Mouse (Mus musculus) megakaryocyte-erythroid progenitor cell, adult 5-6 weeks (primary cell): ENCODE results near the gene Zfp941. TPM values are rescaled to one million over a fixed set of nuclear protein-coding genes. Genes with fewer than 3 reads are reported as not detected.
"Not testable (repeated sequence)": the region's sequence is repeated elsewhere in the genome, so short reads cannot be mapped to it uniquely, and the experiment has no call there.

Experiments used
- ATAC-seq: replicated peaks from 2 replicates; pipeline ENCODE4 v1.8.0; 2016; ENCODE audit warnings: mild to moderate bottlenecking, inconsistent platforms; ENCODE audit not compliant: severe bottlenecking, poor library complexity, low FRiP score, low TSS enrichment
- total RNA-seq, 2 experiments: library from RNA; stranded (forward) in 1 of 2; stranded (reverse) in 1 of 2; fragments of 200-1000, 215-1000 nt in 1 of 2; fragments of >200 nt in 1 of 2; fragmentation: Nextera tagmentation in 1 of 2; gene quantifications; 2 replicates each; pipeline ENCODE4 v1.2.3; 2014 to 2017

The Zfp941 gene
- total RNA-seq, 2 experiments from 2014 or later = 0.56 TPM; not detected in 1

DNA sequence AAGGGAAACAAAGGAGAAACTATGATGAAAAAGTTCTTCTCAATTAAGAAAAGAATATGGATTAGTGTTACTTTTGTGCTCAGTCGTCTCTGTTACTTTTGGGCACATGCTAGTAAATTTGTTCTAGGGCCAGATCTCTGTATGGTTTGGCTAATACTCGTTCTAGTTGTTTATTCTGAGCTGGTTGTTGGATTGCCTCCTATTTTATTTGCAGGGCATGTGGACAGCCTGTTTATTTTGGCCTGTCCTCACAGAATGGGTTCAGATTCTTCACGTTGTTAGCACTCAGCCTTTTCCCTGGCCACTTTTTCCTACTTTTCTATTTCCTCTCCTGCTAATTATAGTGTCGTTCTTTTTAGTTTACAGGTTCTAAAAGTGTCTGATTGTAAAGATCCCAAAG, 28.4 kb downstream of the Zfp941 start:
- no peak for ATAC-seq

GRCm38 (mm10) chr7:140788053-140788435, 33.9 kb downstream of the Zfp941 start:
- ATAC-seq = no peak

- ATAC-seq = 0 out of 2 replicates have a peak, but pooled peaks have one; percentile 34
These were observed 34.4 kb downstream of the Zfp941 start, which contains the start of gene Syce1 for GRCm38 (mm10) chr7:140787406-140788052. TSS of gene Syce1 (minus strand) at chr7:140787852.

DNA sequence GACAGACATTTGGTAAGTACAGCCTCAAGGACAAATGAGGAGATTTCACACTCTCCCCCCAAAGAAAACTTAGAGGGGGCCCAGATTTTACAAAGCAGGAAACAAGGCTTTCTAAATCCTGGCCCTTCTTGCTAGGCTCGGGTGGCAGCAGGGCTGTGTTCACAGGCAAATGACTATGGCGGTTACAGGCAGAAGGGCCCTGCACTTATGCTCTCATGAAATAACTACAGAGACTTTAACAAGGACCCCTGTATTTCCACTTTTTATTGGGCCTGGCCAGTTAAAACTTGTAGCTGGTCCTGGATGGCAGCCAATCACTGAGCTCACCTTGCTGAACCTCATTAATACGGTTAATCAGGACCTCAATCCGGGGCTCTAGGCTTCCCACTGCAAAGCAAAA, 41.4 kb downstream of the Zfp941 start:
- ATAC-seq = no peak

GRCm38 (mm10) chr7:140765888-140766739, 55.9 kb downstream of the Zfp941 start:
- ATAC-seq = no peak; the same call in 1 of the 2 replicates

GRCm38 (mm10) chr7:140765391-140765790, 56.6 kb downstream of the Zfp941 start:
- not testable (repeated sequence) for ATAC-seq

GRCm38 (mm10) chr7:140763447-140764020, 58.4 kb downstream of the Zfp941 start, which contains the start of gene Cyp2e1:
TSS of gene Cyp2e1 (plus strand) at chr7:140763739.
- no peak for ATAC-seq

DNA sequence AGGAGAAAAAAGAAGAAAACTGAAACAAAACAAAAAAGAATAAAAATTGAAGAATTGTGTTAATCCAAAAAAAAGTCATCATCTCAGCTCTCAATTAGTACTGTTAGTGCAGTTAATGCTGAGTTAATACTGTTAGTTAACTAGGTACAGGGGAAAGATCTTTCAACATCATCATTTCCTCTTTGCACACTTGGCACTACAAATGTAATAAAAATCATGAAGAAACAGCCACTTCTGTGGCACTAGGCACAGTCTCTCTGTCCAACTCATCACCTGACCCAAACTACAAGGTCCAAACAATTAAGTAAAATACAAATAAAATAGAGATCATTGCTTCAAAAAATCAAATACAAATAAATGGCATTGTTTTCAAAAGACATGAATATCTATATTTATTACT, 61.3 kb downstream of the Zfp941 start:
- no peak for ATAC-seq

Other genes starting within 250 kb of the Zfp941 start
- gene Olfr46, start 220.9 kb downstream of the Zfp941 start, total RNA-seq (2014; fragmentation: Nextera tagmentation) = not detected in 2 replicates
- gene Olfr46, start 220.9 kb downstream of the Zfp941 start, total RNA-seq (2017) = not detected in 2 replicates
- not detected in 2 replicates for gene Olfr61, start 193.2 kb downstream of the Zfp941 start, total RNA-seq (2014; fragmentation: Nextera tagmentation)
- not detected in 2 replicates for gene Olfr61, start 193.2 kb downstream of the Zfp941 start, total RNA-seq (2017)
- not detected in 2 replicates for gene Olfr53, start 175.7 kb downstream of the Zfp941 start, total RNA-seq (2014; fragmentation: Nextera tagmentation)
- gene Olfr53, start 175.7 kb downstream of the Zfp941 start, total RNA-seq (2017) = not detected in 2 replicates
- not detected in 2 replicates for gene Olfr539, start 162.2 kb downstream of the Zfp941 start, total RNA-seq (2014; fragmentation: Nextera tagmentation)
- not detected in 2 replicates for gene Olfr539, start 162.2 kb downstream of the Zfp941 start, total RNA-seq (2017)
- 0.20 TPM in 1 of 2 replicates, not detected in the other for gene Olfr45, start 140.2 kb downstream of the Zfp941 start, total RNA-seq (2014; fragmentation: Nextera tagmentation)
- gene Olfr45, start 140.2 kb downstream of the Zfp941 start, total RNA-seq (2017) = not detected in 2 replicates
- gene Olfr541, start 124.9 kb downstream of the Zfp941 start, total RNA-seq (2014; fragmentation: Nextera tagmentation) = not detected in 2 replicates
- not detected in 2 replicates for gene Olfr541, start 124.9 kb downstream of the Zfp941 start, total RNA-seq (2017)
- not detected in 2 replicates for gene Cyp2e1, start 58.4 kb downstream of the Zfp941 start, total RNA-seq (2014; fragmentation: Nextera tagmentation)
- not detected in 2 replicates for gene Cyp2e1, start 58.4 kb downstream of the Zfp941 start, total RNA-seq (2017)
- gene Syce1, start 34.3 kb downstream of the Zfp941 start, total RNA-seq (2014; fragmentation: Nextera tagmentation) = not detected in 2 replicates
- not detected in 2 replicates for gene Syce1, start 34.3 kb downstream of the Zfp941 start, total RNA-seq (2017)
- gene Urah, start 12.8 kb upstream of the Zfp941 start, total RNA-seq (2014; fragmentation: Nextera tagmentation) = not detected in 2 replicates
- gene Urah, start 12.8 kb upstream of the Zfp941 start, total RNA-seq (2017) = not detected in 2 replicates
- not detected in 2 replicates for gene Scgb1c1, start 23.4 kb upstream of the Zfp941 start, total RNA-seq (2014; fragmentation: Nextera tagmentation)
- not detected in 2 replicates for gene Scgb1c1, start 23.4 kb upstream of the Zfp941 start, total RNA-seq (2017)
- not detected in 2 replicates for gene Odf3, start 25.6 kb upstream of the Zfp941 start, total RNA-seq (2014; fragmentation: Nextera tagmentation)
- gene Odf3, start 25.6 kb upstream of the Zfp941 start, total RNA-seq (2017) = not detected in 2 replicates
- gene Gm45785, start 34.2 kb upstream of the Zfp941 start, total RNA-seq (2014; fragmentation: Nextera tagmentation) = not detected in 2 replicates
- gene Gm45785, start 34.2 kb upstream of the Zfp941 start, total RNA-seq (2017) = 3.0 TPM in 1 of 2 replicates, not detected in the other
- 30.0 and 44.3 TPM in 2 replicates for gene Ric8a, start 34.8 kb upstream of the Zfp941 start, total RNA-seq (2014; fragmentation: Nextera tagmentation)
- 19.2 and 27.5 TPM in 2 replicates for gene Ric8a, start 34.8 kb upstream of the Zfp941 start, total RNA-seq (2017)
- gene Bet1l, start 35.4 kb upstream of the Zfp941 start, total RNA-seq (2014; fragmentation: Nextera tagmentation) = 12.9 and 14.5 TPM in 2 replicates
- gene Bet1l, start 35.4 kb upstream of the Zfp941 start, total RNA-seq (2017) = 12.8 and 16.1 TPM in 2 replicates
- 86.3 and 118 TPM in 2 replicates for gene Psmd13, start 59.8 kb upstream of the Zfp941 start, total RNA-seq (2014; fragmentation: Nextera tagmentation)
- gene Psmd13, start 59.8 kb upstream of the Zfp941 start, total RNA-seq (2017) = 169 and 203 TPM in 2 replicates
- 27.7 and 32.4 TPM in 2 replicates for gene Sirt3, start 60.1 kb upstream of the Zfp941 start, total RNA-seq (2014; fragmentation: Nextera tagmentation)
- gene Sirt3, start 60.1 kb upstream of the Zfp941 start, total RNA-seq (2017) = 18.2 and 23.4 TPM in 2 replicates
- gene Cox8b, start 78.3 kb upstream of the Zfp941 start, total RNA-seq (2014; fragmentation: Nextera tagmentation) = not detected in 2 replicates
- gene Cox8b, start 78.3 kb upstream of the Zfp941 start, total RNA-seq (2017) = not detected in 2 replicates
- 0.52 TPM in 1 of 2 replicates, not detected in the other for gene Nlrp6, start 98.7 kb upstream of the Zfp941 start, total RNA-seq (2014; fragmentation: Nextera tagmentation)
- gene Nlrp6, start 98.7 kb upstream of the Zfp941 start, total RNA-seq (2017) = not detected in 2 replicates
- gene Pgghg, start 119.2 kb upstream of the Zfp941 start, total RNA-seq (2014; fragmentation: Nextera tagmentation) = 12.2 and 18.7 TPM in 2 replicates
- 6.1 and 7.2 TPM in 2 replicates for gene Pgghg, start 119.2 kb upstream of the Zfp941 start, total RNA-seq (2017)
- 0.55 TPM in 1 of 2 replicates, not detected in the other for gene Ifitm5, start 128.1 kb upstream of the Zfp941 start, total RNA-seq (2014; fragmentation: Nextera tagmentation)
- gene Ifitm5, start 128.1 kb upstream of the Zfp941 start, total RNA-seq (2017) = 2.4 TPM in 1 of 2 replicates, not detected in the other
- gene Gm45717, start 133.8 kb upstream of the Zfp941 start, total RNA-seq (2014; fragmentation: Nextera tagmentation) = not detected in 2 replicates
- gene Gm45717, start 133.8 kb upstream of the Zfp941 start, total RNA-seq (2017) = not detected in 2 replicates
- 285 and 292 TPM in 2 replicates for gene Ifitm2, start 133.8 kb upstream of the Zfp941 start, total RNA-seq (2014; fragmentation: Nextera tagmentation)
- 265 and 278 TPM in 2 replicates for gene Ifitm2, start 133.8 kb upstream of the Zfp941 start, total RNA-seq (2017)
- 37.2 and 54.3 TPM in 2 replicates for gene Ifitm1, start 145.0 kb upstream of the Zfp941 start, total RNA-seq (2014; fragmentation: Nextera tagmentation)
- gene Ifitm1, start 145.0 kb upstream of the Zfp941 start, total RNA-seq (2017) = 20.9 and 50.8 TPM in 2 replicates
- 53.9 and 67.3 TPM in 2 replicates for gene Ifitm3, start 188.6 kb upstream of the Zfp941 start, total RNA-seq (2014; fragmentation: Nextera tagmentation)
- gene Ifitm3, start 188.6 kb upstream of the Zfp941 start, total RNA-seq (2017) = 54.1 and 55.3 TPM in 2 replicates
- gene Ifitm6, start 195.7 kb upstream of the Zfp941 start, total RNA-seq (2014; fragmentation: Nextera tagmentation) = not detected in 2 replicates
- 25.3 TPM in 1 of 2 replicates, not detected in the other for gene Ifitm6, start 195.7 kb upstream of the Zfp941 start, total RNA-seq (2017)
- not detected in 2 replicates for gene Gm17387, start 207.0 kb upstream of the Zfp941 start, total RNA-seq (2014; fragmentation: Nextera tagmentation)
- not detected in 2 replicates for gene Gm17387, start 207.0 kb upstream of the Zfp941 start, total RNA-seq (2017)
- 0.20 and 0.70 TPM in 2 replicates for gene B4galnt4, start 238.9 kb upstream of the Zfp941 start, total RNA-seq (2014; fragmentation: Nextera tagmentation)
- gene B4galnt4, start 238.9 kb upstream of the Zfp941 start, total RNA-seq (2017) = not detected in 2 replicates